Mouse (Mus musculus): ENCODE results near the gene Pnlip.

- TF ChIP-seq CTCF (IDR thresholded peaks at IDR 0.05; ENCODE audit: borderline replicate concordance, control insufficient read depth, extremely low read depth, insufficient read depth, low read length, poor library complexity) (no peak), POLR2A (IDR thresholded peaks at IDR 0.05; ENCODE audit: control insufficient read depth, extremely low read depth, insufficient read depth, low read length, poor library complexity) (no peak)
These were observed 76.2 kb downstream of the Pnlip start, which contains the start of gene Pnliprp1 for GRCm38 (mm10) chr19:58728445-58729031.
